Mouse (Mus musculus): ENCODE results near the gene Cers5.

- TF ChIP-seq CTCF (IDR thresholded peaks at IDR 0.05) = no peak
- no peak for TF ChIP-seq POLR2A (IDR thresholded peaks at IDR 0.05; ENCODE audit: insufficient read depth, low read depth, low read length)
These were observed 25.2 kb upstream of the Cers5 start for GRCm38 (mm10) chr15:99797898-99798297.

Measured in heart, adult 2 months (tissue).